Mouse (Mus musculus): ENCODE results near the gene Gm4131. TPM values are rescaled to one million over a fixed set of nuclear protein-coding genes. Genes with fewer than 3 reads are reported as not detected.

Gm4131 gene
- total RNA-seq, 1 experiment, result not detected

Other genes starting within 250 kb of the Gm4131 start
- gene Gucy1b2, start 110.6 kb downstream of the Gm4131 start, total RNA-seq (2012; rRNA removed), result not detected in 2 replicates
- gene Fam124a, start 11.2 kb downstream of the Gm4131 start, total RNA-seq (2012; rRNA removed), result 1.7 and 2.5 TPM in 2 replicates
- gene Serpine3, start 96.7 kb upstream of the Gm4131 start, total RNA-seq (2012; rRNA removed), result not detected in 2 replicates
- gene Ints6, start 194.2 kb upstream of the Gm4131 start, total RNA-seq (2012; rRNA removed), result 38.4 and 47.6 TPM in 2 replicates

All from ES-E14 (cell line).